Mouse (Mus musculus): ENCODE measurements around the gene Tnk2.

- TF ChIP-seq CTCF (IDR thresholded peaks at IDR 0.05; ENCODE audit: low read depth) (no peak), EP300 (optimal IDR thresholded peaks at IDR 0.05) (no peak)
Measured at GRCm38 (mm10) chr16:32671206-32671887, 27.7 kb downstream of the Tnk2 start.

All from stomach, postnatal 0 days (tissue).